Mouse (Mus musculus): ENCODE data around the gene Cadps. TPM values are rescaled to one million over a fixed set of nuclear protein-coding genes. Genes with fewer than 3 reads are reported as not detected.

Gene Cadps
- total and polyA plus RNA-seq, 3 experiments, result 0.04 to 0.07 TPM; not detected in 1

DNA sequence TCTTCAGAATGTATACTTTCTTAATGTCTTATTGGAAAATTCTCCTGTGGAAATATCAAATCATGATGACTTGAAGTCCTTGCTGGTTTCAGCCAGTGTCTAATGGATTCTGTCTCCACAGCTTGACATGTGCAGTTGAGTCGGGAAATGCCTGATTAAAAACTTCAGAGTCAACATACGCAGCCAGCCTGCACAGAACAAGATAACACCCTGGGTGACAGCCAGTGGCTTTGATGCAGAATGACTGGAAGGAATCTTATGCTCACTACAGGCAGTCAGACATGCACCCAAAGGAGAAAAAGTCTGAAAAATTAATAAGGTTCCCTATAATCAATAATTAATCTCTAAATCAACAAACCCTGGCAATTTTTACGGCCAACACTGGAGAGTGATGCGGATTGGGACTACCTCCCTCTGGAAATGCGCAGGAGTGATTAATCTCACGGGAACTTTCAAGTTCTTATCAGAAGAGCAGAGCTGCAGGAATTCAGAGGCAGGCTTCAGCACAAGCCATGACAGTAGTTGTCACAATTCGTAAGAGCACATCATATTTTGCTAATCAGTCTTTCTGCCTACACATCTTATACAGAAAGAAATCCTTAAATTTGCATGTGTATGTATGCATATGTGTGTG is 185.6 kb downstream of the Cadps start:
- in situ Hi-C loops (cut with MboI; ENCODE audit: low pct_ligation_motif_present, low pct_unique_long_range_greater_than_20kb, low sequenced_read_pairs) (no loop called here), dilution Hi-C loops (cut with MboI; ENCODE audit: extremely low pct_ligation_motif_present, extremely low pct_unique_long_range_greater_than_20kb, low sequenced_read_pairs) (no loop called here)
- DNase-seq (ENCODE audit: extremely low read depth), result no peak
- Histone ChIP-seq H3K4me3 (replicated peaks in 1 of 3; ENCODE audit: low read depth in 2 of 3, low read length in 2 of 3, poor library complexity in 1 of 3) (no peak overlapping the region), H3K9me3 (replicated peaks; ENCODE audit: low read length) (no peaks in the 10 kb centered on the region), H3K79me2 (replicated peaks; ENCODE audit: control insufficient read depth, extremely low read depth, insufficient read depth, poor library complexity, severe bottlenecking) (no peaks in the 10 kb centered on the region), H3K36me3 (replicated peaks in 1 of 2; ENCODE audit: control insufficient read depth in 1 of 2, insufficient read depth in 1 of 2, low read length in 1 of 2) (no peaks in the 10 kb centered on the region), H3K27ac (ENCODE audit: insufficient read depth, low read depth) (no peak overlapping the region), H3K4me2 (ENCODE audit: insufficient read depth, low read depth, poor library complexity, severe bottlenecking) (no peak overlapping the region), H3K9ac (ENCODE audit: insufficient read depth, low read depth) (no peak overlapping the region), H3K27me3 (replicated peaks) (no peaks in the 10 kb centered on the region), H3K4me1 (ENCODE audit: control insufficient read depth in 1 of 2, insufficient read depth in 2 of 2) (peaks cover 0 to 3% of the 10 kb centered on the region in 2 experiments; a peak in 1 of 4 replicates)
- TF ChIP-seq KAT2A (IDR thresholded peaks at IDR 0.05; ENCODE audit: insufficient replicate concordance, low read length) (no peak), MYC (IDR thresholded peaks at IDR 0.05; ENCODE audit: low read depth, low read length) (no peak), SIN3A (IDR thresholded peaks at IDR 0.05; ENCODE audit: low read length) (no peak), BHLHE40 (IDR thresholded peaks at IDR 0.05; ENCODE audit: low read depth, low read length) (no peak), MXI1 (IDR thresholded peaks at IDR 0.05; ENCODE audit: low read depth, low read length) (no peak), USF2 (conservative IDR thresholded peaks at IDR 0.05; ENCODE audit: low read depth, low read length) (no peak), POLR2AphosphoS2 (IDR thresholded peaks at IDR 0.05; ENCODE audit: low read depth, low read length) (no peak), SMC3 (IDR thresholded peaks at IDR 0.05; ENCODE audit: low read depth, low read length) (no peak), RCOR1 (conservative IDR thresholded peaks at IDR 0.05; ENCODE audit: low read depth, low read length) (no peak), GABPA (IDR thresholded peaks at IDR 0.05; ENCODE audit: insufficient replicate concordance, low read depth, low read length) (no peak)

DNA sequence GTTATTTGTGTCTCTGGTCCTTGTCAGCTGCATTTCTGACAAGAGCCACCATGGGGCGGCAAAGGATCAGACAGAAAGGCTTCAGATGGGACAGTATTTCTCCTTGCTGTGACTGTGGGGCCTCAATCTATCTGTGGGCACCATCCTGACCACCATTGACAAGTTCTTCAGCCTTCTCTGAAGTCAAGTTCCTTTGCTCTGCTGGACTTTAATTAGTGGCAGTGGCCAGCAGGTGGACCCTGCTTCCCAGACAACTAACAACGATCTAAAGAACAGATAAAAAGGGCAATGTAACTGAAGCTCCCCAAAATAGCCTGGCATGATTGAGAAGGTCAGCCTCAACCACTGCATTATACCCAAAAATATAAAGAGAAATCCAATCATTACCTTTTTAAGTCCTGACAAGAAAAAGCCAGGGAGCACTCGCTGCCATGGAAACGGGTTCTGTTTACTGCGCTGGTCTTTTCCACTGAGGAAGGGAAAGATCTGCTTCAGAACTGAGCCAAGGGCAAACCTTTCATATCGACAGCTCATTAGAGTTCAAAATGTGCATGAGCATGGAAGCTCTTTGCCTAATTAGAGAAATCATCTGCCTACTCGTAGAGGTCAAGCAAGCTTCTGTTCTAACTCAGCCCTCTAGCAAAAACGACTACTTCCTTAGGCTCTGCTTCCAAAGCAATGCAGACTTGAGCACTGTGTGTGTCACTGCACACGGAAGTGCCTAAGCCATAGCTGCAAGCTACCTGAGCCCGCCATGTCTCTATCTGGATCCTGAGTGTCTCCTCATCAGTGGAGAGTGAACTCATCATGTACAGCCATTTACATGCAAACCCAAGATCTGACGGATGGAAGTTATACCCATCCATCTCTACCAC is 198.4 kb downstream of the Cadps start:
- TF ChIP-seq MAZ (IDR thresholded peaks at IDR 0.05; ENCODE audit: low read depth, low read length) (no peak), SMC3 (IDR thresholded peaks at IDR 0.05; ENCODE audit: low read depth, low read length) (peak; percentile 83), RAD21 (IDR thresholded peaks at IDR 0.05; ENCODE audit: low read depth, low read length) (peak; percentile 79), CTCF (conservative IDR thresholded peaks at IDR 0.05 in 1 of 2, IDR thresholded peaks at IDR 0.05 in 1 of 2; ENCODE audit: low read depth in 2 of 2, low read length in 2 of 2) (peak; percentile 52 to 76)
- Histone ChIP-seq H3K4me2 (ENCODE audit: insufficient read depth, low read depth, poor library complexity, severe bottlenecking) (no peak overlapping the region), H3K27ac (ENCODE audit: insufficient read depth, low read depth) (no peak overlapping the region), H3K4me1 (ENCODE audit: control insufficient read depth in 1 of 2, insufficient read depth in 2 of 2) (peaks cover 2 to 7% of the 10 kb centered on the region in 2 experiments; a peak in 3 of 4 replicates), H3K27me3 (replicated peaks) (no peaks in the 10 kb centered on the region), H3K36me3 (replicated peaks in 1 of 2; ENCODE audit: control insufficient read depth in 1 of 2, insufficient read depth in 1 of 2, low read length in 1 of 2) (no peaks in the 10 kb centered on the region), H3K9me3 (replicated peaks; ENCODE audit: low read length) (no peaks in the 10 kb centered on the region), H3K4me3 (replicated peaks in 1 of 3; ENCODE audit: low read depth in 2 of 3, low read length in 2 of 3, poor library complexity in 1 of 3) (no peak overlapping the region), H3K79me2 (replicated peaks; ENCODE audit: control insufficient read depth, extremely low read depth, insufficient read depth, poor library complexity, severe bottlenecking) (no peaks in the 10 kb centered on the region), H3K9ac (ENCODE audit: insufficient read depth, low read depth) (no peak overlapping the region)
- in situ Hi-C loops (cut with MboI; ENCODE audit: low pct_ligation_motif_present, low pct_unique_long_range_greater_than_20kb, low sequenced_read_pairs) (no loop called here), dilution Hi-C loops (cut with MboI; ENCODE audit: extremely low pct_ligation_motif_present, extremely low pct_unique_long_range_greater_than_20kb, low sequenced_read_pairs) (no loop called here)
- peak; percentile 53 for DNase-seq (ENCODE audit: extremely low read depth)
